Comparison of ENCODE assay signal across 8 mouse cellular contexts in genomic region chr13:23464841-23465366, GRCm38 (mm10). TPM values are rescaled to one million over a fixed set of nuclear protein-coding genes. Genes with fewer than 3 reads are reported as not detected.
DNase-seq lines count a peak whose midpoint lies in the region; ATAC-seq lines count a peak whose summit lies in the region.

No protein-coding gene starts in this region.

- peak; percentile 3 for DNase-seq in kidney, adult 18-20 months
- DNase-seq in kidney, adult 9 months = no peak
- peak; percentile 46 for DNase-seq in c-Kit-positive CD71-positive TER-119-positive erythroid progenitor cells, embryonic 14.5 days (ENCODE audit: low spot score)
- no peak for DNase-seq in left cerebral cortex, adult 18-20 months (ENCODE audit: low spot score in 2 of 2)
- no peak for DNase-seq in testis, postnatal 14 days (ENCODE audit: low spot score)
- DNase-seq in cerebellum, adult 8-10 months = no peak

- 3% methylated on average over 11 of the region's 11 CpGs for WGBS in hindbrain, embryonic 12.5 days
- under 1% methylated on average over 11 of the region's 11 CpGs for WGBS in midbrain, embryonic 12.5 days

- H3K4me1 ChIP-seq in hindbrain, embryonic 12.5 days = peaks cover 11% of the 10 kb centered on the region
- peaks cover 23% of the 10 kb centered on the region for H3K4me1 ChIP-seq in midbrain, embryonic 12.5 days

- H3K9ac ChIP-seq in hindbrain, embryonic 12.5 days = peak overlapping the region; percentile 60; the same call in 1 of the 2 replicates
- H3K9ac ChIP-seq in midbrain, embryonic 12.5 days (replicated peaks) = peak overlapping the region; percentile 58; the same call in 1 of the 2 replicates

- peak overlapping the region; percentile 53 for H3K4me3 ChIP-seq in hindbrain, embryonic 12.5 days
- H3K4me3 ChIP-seq in midbrain, embryonic 12.5 days = peak overlapping the region; percentile 56

- peak overlapping the region; percentile 80 for H3K4me2 ChIP-seq in hindbrain, embryonic 12.5 days (replicated peaks)
- H3K4me2 ChIP-seq in midbrain, embryonic 12.5 days (replicated peaks) = peak overlapping the region; percentile 77

- no peaks in the 10 kb centered on the region for H3K36me3 ChIP-seq in hindbrain, embryonic 12.5 days
- H3K36me3 ChIP-seq in midbrain, embryonic 12.5 days = no peaks in the 10 kb centered on the region

- ATAC-seq in hindbrain, embryonic 12.5 days (ENCODE audit: low FRiP score) = peak; percentile 11; the same call in 1 of the 2 replicates
- no peak for ATAC-seq in midbrain, embryonic 12.5 days (ENCODE audit: low FRiP score, low read depth)

- peaks cover 18% of the 10 kb centered on the region for H3K27me3 ChIP-seq in hindbrain, embryonic 12.5 days
- H3K27me3 ChIP-seq in midbrain, embryonic 12.5 days = peaks cover 26% of the 10 kb centered on the region

- no peak overlapping the region for H3K27ac ChIP-seq in hindbrain, embryonic 12.5 days
- H3K27ac ChIP-seq in midbrain, embryonic 12.5 days (replicated peaks) = no peak overlapping the region

- no peaks in the 10 kb centered on the region for H3K9me3 ChIP-seq in hindbrain, embryonic 12.5 days (replicated peaks)
- no peaks in the 10 kb centered on the region for H3K9me3 ChIP-seq in midbrain, embryonic 12.5 days

RNA-seq across cellular contexts. Expression of gene Btn1a1, which starts 0.8 kb away (rescaled TPM):
- polyA plus RNA-seq in hindbrain, embryonic 12.5 days (2016; fragmentation: Nextera tagmentation; extraction: Ambion mirVana) = 0.12 TPM in 1 of 2 replicates, not detected in the other
- not detected in 2 replicates for polyA plus RNA-seq in midbrain, embryonic 12.5 days (2016; fragmentation: Nextera tagmentation; extraction: Ambion mirVana)
- not detected for total RNA-seq in left cerebral cortex, adult 18-20 months (2021)

RNA-seq across cellular contexts. Expression of gene Btn2a2, which starts 23.8 kb away (rescaled TPM):
- 0.34 and 0.43 TPM in 2 replicates for polyA plus RNA-seq in hindbrain, embryonic 12.5 days (2016; fragmentation: Nextera tagmentation; extraction: Ambion mirVana)
- 0.10 and 0.17 TPM in 2 replicates for polyA plus RNA-seq in midbrain, embryonic 12.5 days (2016; fragmentation: Nextera tagmentation; extraction: Ambion mirVana)
- 1 to 10 TPM; 1.3 to 1.9 TPM for total RNA-seq in left cerebral cortex, adult 18-20 months (2021)

RNA-seq across cellular contexts. Expression of gene Abt1, which starts 41.2 kb away (rescaled TPM):
- 11.6 and 12.0 TPM in 2 replicates for polyA plus RNA-seq in hindbrain, embryonic 12.5 days (2016; fragmentation: Nextera tagmentation; extraction: Ambion mirVana)
- 10.1 and 12.3 TPM in 2 replicates for polyA plus RNA-seq in midbrain, embryonic 12.5 days (2016; fragmentation: Nextera tagmentation; extraction: Ambion mirVana)
- total RNA-seq in left cerebral cortex, adult 18-20 months (2021) = 1 to 10 TPM; 9.0 to 9.5 TPM

Comparison
In these comparisons a context has a peak if more than half of its experiments do, and no peak if none do; other contexts are left out.
1. DNase-seq: peak in kidney, adult 18-20 months (single experiment) and c-Kit-positive CD71-positive TER-119-positive erythroid progenitor cells, embryonic 14.5 days (single experiment); none in kidney, adult 9 months (single experiment), left cerebral cortex, adult 18-20 months (0 of 2), testis, postnatal 14 days (single experiment) and cerebellum, adult 8-10 months (single experiment).